Mouse (Mus musculus) erythroblast, embryonic 14.5 days (primary cell): ENCODE data around the gene Slc38a9.

Experiments used
- GATA1 ChIP-seq: IDR thresholded peaks from 2 replicates; pipeline ENCODE4 v1.6.1; 2012; ENCODE audit warnings: low read length, inconsistent platforms, mixed read lengths
- TAL1 ChIP-seq: IDR thresholded peaks from 3 replicates; pipeline ENCODE4 v1.6.1; 2012; ENCODE audit warnings: low read length, inconsistent platforms, mixed read lengths

GRCm38 (mm10) chr13:112720078-112720736 lies 59.7 kb downstream of the Slc38a9 start:
- no peak for TF ChIP-seq TAL1
- TF ChIP-seq GATA1, result no peak
